Mouse (Mus musculus) liver, postnatal 0 days (tissue): Measurements from ENCODE around the gene Slc7a11.

ENCODE experiments used
- CTCF ChIP-seq: sonication (generic); IDR thresholded peaks from 2 replicates; pipeline ENCODE4 v1.5.1; 2016; ENCODE audit warnings: antibody characterized with exemption, low read depth
- EP300 ChIP-seq: IDR thresholded peaks from 2 replicates; pipeline ENCODE4 v1.6.1; 2016; ENCODE audit warnings: antibody characterized with exemption, low read depth, mild to moderate bottlenecking

GRCm38 (mm10) chr3:50298366-50298991, 144.9 kb downstream of the Slc7a11 start:
- no peak for TF ChIP-seq CTCF
- TF ChIP-seq EP300 = no peak
